Mouse (Mus musculus): ENCODE data around the gene Bcl2l11. TPM values are rescaled to one million over a fixed set of nuclear protein-coding genes. Genes with fewer than 3 reads are reported as not detected.

Gene Bcl2l11
- polyA plus RNA-seq, 1 experiment from 2014 or later = 4.9 TPM

GRCm38 (mm10) chr2:128189691-128190090, 63.9 kb downstream of the Bcl2l11 start:
- H3K36me3 ChIP-seq (replicated peaks) = no peaks in the 10 kb centered on the region
- H3K9ac ChIP-seq = no peak overlapping the region
- no peak for ATAC-seq (ENCODE audit: insufficient read depth)
- H3K9me3 ChIP-seq (replicated peaks) = no peaks in the 10 kb centered on the region
- H3K4me2 ChIP-seq = peak overlapping the region; percentile 29
- no peak overlapping the region for H3K27ac ChIP-seq (replicated peaks)
- 8% methylated on average over 10 of the region's 10 CpGs for WGBS (ENCODE audit: insufficient replicate concordance)
- H3K27me3 ChIP-seq = no peaks in the 10 kb centered on the region
- peaks cover 2% of the 10 kb centered on the region for H3K4me1 ChIP-seq (replicated peaks)
- no peak overlapping the region for H3K4me3 ChIP-seq (replicated peaks)

- H3K9me3 ChIP-seq (replicated peaks) = no peaks in the 10 kb centered on the region
- H3K27ac ChIP-seq (replicated peaks) = no peak overlapping the region
- H3K9ac ChIP-seq = no peak overlapping the region
- H3K27me3 ChIP-seq = no peaks in the 10 kb centered on the region
- H3K4me2 ChIP-seq = peak overlapping the region; percentile 29
- no peak for ATAC-seq (ENCODE audit: insufficient read depth)
- WGBS (ENCODE audit: insufficient replicate concordance) = 26% methylated on average over 5 of the region's 5 CpGs
- no peak overlapping the region for H3K4me3 ChIP-seq (replicated peaks)
- H3K4me1 ChIP-seq (replicated peaks) = peaks cover 2% of the 10 kb centered on the region
- no peaks in the 10 kb centered on the region for H3K36me3 ChIP-seq (replicated peaks)
Measured at GRCm38 (mm10) chr2:128190196-128190595, 64.4 kb downstream of the Bcl2l11 start.

GRCm38 (mm10) chr2:128193411-128193810, 67.6 kb downstream of the Bcl2l11 start:
- no peaks in the 10 kb centered on the region for H3K36me3 ChIP-seq (replicated peaks)
- no peak overlapping the region for H3K4me3 ChIP-seq (replicated peaks)
- no peaks in the 10 kb centered on the region for H3K27me3 ChIP-seq
- ATAC-seq (ENCODE audit: insufficient read depth) = no peak
- 46% methylated on average over 4 of the region's 4 CpGs for WGBS (ENCODE audit: insufficient replicate concordance)
- no peak overlapping the region for H3K9ac ChIP-seq
- H3K9me3 ChIP-seq (replicated peaks) = no peaks in the 10 kb centered on the region
- H3K4me1 ChIP-seq (replicated peaks) = peaks cover 2% of the 10 kb centered on the region; the same call in 1 of the 2 replicates
- H3K4me2 ChIP-seq = no peak overlapping the region
- H3K27ac ChIP-seq (replicated peaks) = no peak overlapping the region

GRCm38 (mm10) chr2:128197379-128197778, 71.5 kb downstream of the Bcl2l11 start:
- Histone ChIP-seq H3K27ac (replicated peaks) (no peak overlapping the region), H3K27me3 (peaks cover 6% of the 10 kb centered on the region; the same call in 1 of the 2 replicates), H3K9me3 (replicated peaks) (no peaks in the 10 kb centered on the region)

GRCm38 (mm10) chr2:128203147-128203546, 77.3 kb downstream of the Bcl2l11 start:
- H3K9me3 ChIP-seq (replicated peaks) = no peaks in the 10 kb centered on the region
- no peak overlapping the region for H3K4me3 ChIP-seq (replicated peaks)
- no peak overlapping the region for H3K27ac ChIP-seq (replicated peaks)
- no peak overlapping the region for H3K9ac ChIP-seq
- no peak overlapping the region for H3K4me2 ChIP-seq
- no peaks in the 10 kb centered on the region for H3K36me3 ChIP-seq (replicated peaks)
- 37% methylated on average over 3 of the region's 3 CpGs for WGBS (ENCODE audit: insufficient replicate concordance)
- no peaks in the 10 kb centered on the region; the same call in 1 of the 2 replicates for H3K4me1 ChIP-seq (replicated peaks)
- no peak for ATAC-seq (ENCODE audit: insufficient read depth)
- peaks cover 6% of the 10 kb centered on the region; the same call in 1 of the 2 replicates for H3K27me3 ChIP-seq

More at GRCm38 (mm10) chr2:128197379-128197778, 71.5 kb downstream of the Bcl2l11 start:
- no peaks in the 10 kb centered on the region for H3K36me3 ChIP-seq (replicated peaks)
- ATAC-seq (ENCODE audit: insufficient read depth) = no peak
- 54% methylated on average over 3 of the region's 3 CpGs for WGBS (ENCODE audit: insufficient replicate concordance)
- H3K4me1 ChIP-seq (replicated peaks) = no peaks in the 10 kb centered on the region
- H3K4me2 ChIP-seq = no peak overlapping the region
- no peak overlapping the region for H3K9ac ChIP-seq
- H3K4me3 ChIP-seq (replicated peaks) = no peak overlapping the region

GRCm38 (mm10) chr2:128203749-128204405, 78.0 kb downstream of the Bcl2l11 start:
- H3K4me2 ChIP-seq = no peak overlapping the region
- no peaks in the 10 kb centered on the region for H3K36me3 ChIP-seq (replicated peaks)
- H3K27ac ChIP-seq (replicated peaks) = no peak overlapping the region
- ATAC-seq (ENCODE audit: insufficient read depth) = no peak
- no peak overlapping the region for H3K4me3 ChIP-seq (replicated peaks)
- peaks cover 6% of the 10 kb centered on the region; the same call in 1 of the 2 replicates for H3K27me3 ChIP-seq
- H3K4me1 ChIP-seq (replicated peaks) = no peaks in the 10 kb centered on the region; the same call in 1 of the 2 replicates
- no peak overlapping the region for H3K9ac ChIP-seq
- WGBS (ENCODE audit: insufficient replicate concordance) = 17% methylated on average over 6 of the region's 6 CpGs
- H3K9me3 ChIP-seq (replicated peaks) = no peaks in the 10 kb centered on the region

GRCm38 (mm10) chr2:128208541-128208940, 82.7 kb downstream of the Bcl2l11 start:
- no peaks in the 10 kb centered on the region for H3K36me3 ChIP-seq (replicated peaks)
- no peak overlapping the region for H3K9ac ChIP-seq
- H3K27me3 ChIP-seq = 0 out of 2 replicates have a peak, but pooled peaks cover 9% of the 10 kb centered on the region
- no peak overlapping the region for H3K27ac ChIP-seq (replicated peaks)
- H3K4me1 ChIP-seq (replicated peaks) = peaks cover 8% of the 10 kb centered on the region
- WGBS (ENCODE audit: insufficient replicate concordance) = 77% methylated on average over 1 of the region's 1 CpGs
- H3K4me3 ChIP-seq (replicated peaks) = no peak overlapping the region
- H3K4me2 ChIP-seq = no peak overlapping the region
- ATAC-seq (ENCODE audit: insufficient read depth) = no peak
- H3K9me3 ChIP-seq (replicated peaks) = no peaks in the 10 kb centered on the region

- no peak overlapping the region for H3K27ac ChIP-seq (replicated peaks)
- H3K27me3 ChIP-seq = 0 out of 2 replicates have a peak, but pooled peaks cover 9% of the 10 kb centered on the region
- no peaks in the 10 kb centered on the region for H3K36me3 ChIP-seq (replicated peaks)
- no peaks in the 10 kb centered on the region for H3K9me3 ChIP-seq (replicated peaks)
- ATAC-seq (ENCODE audit: insufficient read depth) = no peak
- no peak overlapping the region for H3K4me3 ChIP-seq (replicated peaks)
- no peak overlapping the region for H3K9ac ChIP-seq
- WGBS (ENCODE audit: insufficient replicate concordance) = 69% methylated on average over 2 of the region's 2 CpGs
- H3K4me2 ChIP-seq = no peak overlapping the region
- peaks cover 8% of the 10 kb centered on the region for H3K4me1 ChIP-seq (replicated peaks)
Measured at GRCm38 (mm10) chr2:128209841-128210329, 84.0 kb downstream of the Bcl2l11 start.

GRCm38 (mm10) chr2:128210376-128210775, 84.5 kb downstream of the Bcl2l11 start:
- no peak overlapping the region for H3K27ac ChIP-seq (replicated peaks)
- no peaks in the 10 kb centered on the region for H3K36me3 ChIP-seq (replicated peaks)
- WGBS (ENCODE audit: insufficient replicate concordance) = 39% methylated on average over 9 of the region's 9 CpGs
- no peak overlapping the region for H3K4me2 ChIP-seq
- no peak for ATAC-seq (ENCODE audit: insufficient read depth)
- H3K4me1 ChIP-seq (replicated peaks) = peaks cover 8% of the 10 kb centered on the region
- H3K9me3 ChIP-seq (replicated peaks) = no peaks in the 10 kb centered on the region
- H3K9ac ChIP-seq = no peak overlapping the region
- 0 out of 2 replicates have a peak, but pooled peaks cover 9% of the 10 kb centered on the region for H3K27me3 ChIP-seq
- H3K4me3 ChIP-seq (replicated peaks) = no peak overlapping the region

- H3K9ac ChIP-seq = no peak overlapping the region
- peaks cover 8% of the 10 kb centered on the region for H3K4me1 ChIP-seq (replicated peaks)
- H3K4me3 ChIP-seq (replicated peaks) = no peak overlapping the region
- peak overlapping the region; percentile 20 for H3K4me2 ChIP-seq
- ATAC-seq (ENCODE audit: insufficient read depth) = peak; percentile 25; the same call in 1 of the 2 replicates
- H3K27ac ChIP-seq (replicated peaks) = no peak overlapping the region
- H3K27me3 ChIP-seq = 0 out of 2 replicates have a peak, but pooled peaks cover 9% of the 10 kb centered on the region
- no peaks in the 10 kb centered on the region for H3K9me3 ChIP-seq (replicated peaks)
- 15% methylated on average over 19 of the region's 19 CpGs for whole genome bisulfite sequencing (ENCODE audit: insufficient replicate concordance)
- no peaks in the 10 kb centered on the region for H3K36me3 ChIP-seq (replicated peaks)
Measured at GRCm38 (mm10) chr2:128211022-128211880, 85.4 kb downstream of the Bcl2l11 start.

GRCm38 (mm10) chr2:128211881-128212209, 86.0 kb downstream of the Bcl2l11 start:
- 17% methylated on average over 8 of the region's 8 CpGs for whole genome bisulfite sequencing (ENCODE audit: insufficient replicate concordance)
- H3K4me3 ChIP-seq (replicated peaks) = no peak overlapping the region
- H3K9ac ChIP-seq = no peak overlapping the region
- peaks cover 8% of the 10 kb centered on the region for H3K4me1 ChIP-seq (replicated peaks)
- no peak overlapping the region for H3K4me2 ChIP-seq
- H3K27ac ChIP-seq (replicated peaks) = no peak overlapping the region
- H3K9me3 ChIP-seq (replicated peaks) = no peaks in the 10 kb centered on the region
- H3K36me3 ChIP-seq (replicated peaks) = no peaks in the 10 kb centered on the region
- 0 out of 2 replicates have a peak, but pooled peaks cover 9% of the 10 kb centered on the region for H3K27me3 ChIP-seq
- no peak for ATAC-seq (ENCODE audit: insufficient read depth)
